Mouse (Mus musculus): Measurements from ENCODE around the gene Casc3. TPM values are rescaled to one million over a fixed set of nuclear protein-coding genes. Genes with fewer than 3 reads are reported as not detected.
A peak's percentile ranks its signal among the peaks of the same experiment; 100 is the strongest.

The Casc3 gene
- polyA plus RNA-seq, 1 experiment: 22.1 TPM

GRCm38 (mm10) chr11:98787229-98787628 is 17.5 kb upstream of the Casc3 start:
- Histone ChIP-seq H3K4me3 (no peak overlapping the region), H3K79me2 (ENCODE audit: control insufficient read depth, insufficient read depth) (no peaks in the 10 kb centered on the region), H3ac (ENCODE audit: control insufficient read depth, insufficient read length) (no peak overlapping the region), H3K4me2 (ENCODE audit: low read depth) (no peak overlapping the region), H3K27me3 (ENCODE audit: control insufficient read depth, insufficient read depth, insufficient read length) (no peaks in the 10 kb centered on the region), H3K36me3 (ENCODE audit: control insufficient read depth, insufficient read depth) (no peaks in the 10 kb centered on the region)
- no peak for TF ChIP-seq SRF (IDR thresholded peaks at IDR 0.05; ENCODE audit: control insufficient read depth, insufficient read length, low read depth)
- TF ChIP-seq MYOD1 (IDR thresholded peaks at IDR 0.05; ENCODE audit: control insufficient read depth in 1 of 3, insufficient read length in 2 of 3, low read depth in 2 of 3): no peak
- no peak for TF ChIP-seq MAX (IDR thresholded peaks at IDR 0.05; ENCODE audit: low read depth)
- TF ChIP-seq TCF3 (IDR thresholded peaks at IDR 0.05; ENCODE audit: insufficient read length, low read depth): no peak
- TF ChIP-seq USF1 (IDR thresholded peaks at IDR 0.05; ENCODE audit: low read depth): no peak
- no peak for TF ChIP-seq MYOG (IDR thresholded peaks at IDR 0.05; ENCODE audit: control insufficient read depth in 1 of 3, insufficient read depth in 1 of 3, insufficient read length in 2 of 3, low read depth in 2 of 3)
- no peak for TF ChIP-seq CEBPB (IDR thresholded peaks at IDR 0.05; ENCODE audit: insufficient read depth, poor library complexity, severe bottlenecking)
- no peak for TF ChIP-seq POLR2A (IDR thresholded peaks at IDR 0.05; ENCODE audit: insufficient read length, low read depth)
- no peak for TF ChIP-seq POLR2AphosphoS2 (IDR thresholded peaks at IDR 0.05; ENCODE audit: insufficient read length, low read depth)
- no peak for TF ChIP-seq E2F4 (IDR thresholded peaks at IDR 0.05; ENCODE audit: insufficient read depth)
- TF ChIP-seq REST (IDR thresholded peaks at IDR 0.05; ENCODE audit: insufficient read depth, insufficient read length): no peak
- no peak for TF ChIP-seq TCF12 (IDR thresholded peaks at IDR 0.05; ENCODE audit: insufficient read depth, poor library complexity, severe bottlenecking)

- H3K27me3 ChIP-seq (ENCODE audit: control insufficient read depth, insufficient read depth, insufficient read length): no peaks in the 10 kb centered on the region
- H3ac ChIP-seq (ENCODE audit: control insufficient read depth, insufficient read length): no peak overlapping the region
- H3K36me3 ChIP-seq (ENCODE audit: control insufficient read depth, insufficient read depth): no peaks in the 10 kb centered on the region
- TF ChIP-seq MAX (IDR thresholded peaks at IDR 0.05; ENCODE audit: low read depth): no peak
- TF ChIP-seq MYOG (IDR thresholded peaks at IDR 0.05; ENCODE audit: control insufficient read depth in 1 of 3, insufficient read depth in 1 of 3, insufficient read length in 2 of 3, low read depth in 2 of 3): no peak
- TF ChIP-seq TCF12 (IDR thresholded peaks at IDR 0.05; ENCODE audit: insufficient read depth, poor library complexity, severe bottlenecking): no peak
- no peaks in the 10 kb centered on the region for H3K79me2 ChIP-seq (ENCODE audit: control insufficient read depth, insufficient read depth)
- no peak overlapping the region for H3K4me3 ChIP-seq
- H3K4me2 ChIP-seq (ENCODE audit: low read depth): no peak overlapping the region
These were observed 17.0 kb upstream of the Casc3 start for GRCm38 (mm10) chr11:98787691-98788090.

- peak overlapping the region; percentile 95 for H3K4me2 ChIP-seq (ENCODE audit: low read depth)
- peak overlapping the region; percentile 35 for H3K4me3 ChIP-seq
- H3K79me2 ChIP-seq (ENCODE audit: control insufficient read depth, insufficient read depth): no peaks in the 10 kb centered on the region
- no peaks in the 10 kb centered on the region for H3K27me3 ChIP-seq (ENCODE audit: control insufficient read depth, insufficient read depth, insufficient read length)
- H3ac ChIP-seq (ENCODE audit: control insufficient read depth, insufficient read length): no peak overlapping the region
- TF ChIP-seq USF1 (IDR thresholded peaks at IDR 0.05; ENCODE audit: low read depth): no peak
- no peak for TF ChIP-seq POLR2A (IDR thresholded peaks at IDR 0.05; ENCODE audit: insufficient read length, low read depth)
- TF ChIP-seq E2F4 (IDR thresholded peaks at IDR 0.05; ENCODE audit: insufficient read depth): no peak
- TF ChIP-seq MYOG (IDR thresholded peaks at IDR 0.05; ENCODE audit: control insufficient read depth in 1 of 3, insufficient read depth in 1 of 3, insufficient read length in 2 of 3, low read depth in 2 of 3): no peak
- TF ChIP-seq SRF (IDR thresholded peaks at IDR 0.05; ENCODE audit: control insufficient read depth, insufficient read length, low read depth): no peak
- no peak for TF ChIP-seq CEBPB (IDR thresholded peaks at IDR 0.05; ENCODE audit: insufficient read depth, poor library complexity, severe bottlenecking)
- no peak for TF ChIP-seq TCF12 (IDR thresholded peaks at IDR 0.05; ENCODE audit: insufficient read depth, poor library complexity, severe bottlenecking)
- TF ChIP-seq MAX (IDR thresholded peaks at IDR 0.05; ENCODE audit: low read depth): no peak
- TF ChIP-seq MYOD1 (IDR thresholded peaks at IDR 0.05; ENCODE audit: control insufficient read depth in 1 of 3, insufficient read length in 2 of 3, low read depth in 2 of 3): no peak
- no peak for TF ChIP-seq POLR2AphosphoS2 (IDR thresholded peaks at IDR 0.05; ENCODE audit: insufficient read length, low read depth)
- no peak for TF ChIP-seq REST (IDR thresholded peaks at IDR 0.05; ENCODE audit: insufficient read depth, insufficient read length)
- no peak for TF ChIP-seq TCF3 (IDR thresholded peaks at IDR 0.05; ENCODE audit: insufficient read length, low read depth)
- H3K36me3 ChIP-seq (ENCODE audit: control insufficient read depth, insufficient read depth): no peaks in the 10 kb centered on the region
These were observed 16.6 kb upstream of the Casc3 start for GRCm38 (mm10) chr11:98788139-98788538.

GRCm38 (mm10) chr11:98788550-98789218 is 16.0 kb upstream of the Casc3 start:
- Histone ChIP-seq H3K27me3 (ENCODE audit: control insufficient read depth, insufficient read depth, insufficient read length) (no peaks in the 10 kb centered on the region), H3K36me3 (ENCODE audit: control insufficient read depth, insufficient read depth) (no peaks in the 10 kb centered on the region), H3K4me3 (peak overlapping the region; percentile 35), H3K79me2 (ENCODE audit: control insufficient read depth, insufficient read depth) (no peaks in the 10 kb centered on the region), H3ac (ENCODE audit: control insufficient read depth, insufficient read length) (no peak overlapping the region), H3K4me2 (ENCODE audit: low read depth) (peak overlapping the region; percentile 95)
- TF ChIP-seq CEBPB (IDR thresholded peaks at IDR 0.05; ENCODE audit: insufficient read depth, poor library complexity, severe bottlenecking): no peak
- no peak for TF ChIP-seq MYOG (IDR thresholded peaks at IDR 0.05; ENCODE audit: control insufficient read depth in 1 of 3, insufficient read depth in 1 of 3, insufficient read length in 2 of 3, low read depth in 2 of 3)
- TF ChIP-seq E2F4 (IDR thresholded peaks at IDR 0.05; ENCODE audit: insufficient read depth): no peak
- TF ChIP-seq USF1 (IDR thresholded peaks at IDR 0.05; ENCODE audit: low read depth): peak; percentile 92
- TF ChIP-seq TCF3 (IDR thresholded peaks at IDR 0.05; ENCODE audit: insufficient read length, low read depth): no peak
- no peak for TF ChIP-seq TCF12 (IDR thresholded peaks at IDR 0.05; ENCODE audit: insufficient read depth, poor library complexity, severe bottlenecking)
- peak; percentile 95 for TF ChIP-seq MAX (IDR thresholded peaks at IDR 0.05; ENCODE audit: low read depth)
- TF ChIP-seq REST (IDR thresholded peaks at IDR 0.05; ENCODE audit: insufficient read depth, insufficient read length): no peak
- TF ChIP-seq POLR2AphosphoS2 (IDR thresholded peaks at IDR 0.05; ENCODE audit: insufficient read length, low read depth): peak; percentile 35
- no peak for TF ChIP-seq MYOD1 (IDR thresholded peaks at IDR 0.05; ENCODE audit: control insufficient read depth in 1 of 3, insufficient read length in 2 of 3, low read depth in 2 of 3)
- no peak for TF ChIP-seq SRF (IDR thresholded peaks at IDR 0.05; ENCODE audit: control insufficient read depth, insufficient read length, low read depth)
- no peak for TF ChIP-seq POLR2A (IDR thresholded peaks at IDR 0.05; ENCODE audit: insufficient read length, low read depth)
